Mouse (Mus musculus): Measurements from ENCODE around the gene Haus3. TPM values are rescaled to one million over a fixed set of nuclear protein-coding genes. Genes with fewer than 3 reads are reported as not detected.
A peak's percentile ranks its signal among the peaks of the same experiment; 100 is the strongest.

Haus3 gene
- polyA plus RNA-seq, 1 experiment from 2014 or later: 72.1 TPM

GRCm38 (mm10) chr5:34175403-34175694, 6.0 kb upstream of the Haus3 start:
- Histone ChIP-seq H3K4me1 (ENCODE audit: control insufficient read depth, insufficient read depth, low read length) (no peaks in the 10 kb centered on the region), H3K9ac (replicated peaks; ENCODE audit: low read length) (no peak overlapping the region), H3K4me2 (ENCODE audit: low read depth, low read length) (no peak overlapping the region), H3K27ac (replicated peaks; ENCODE audit: low read depth, low read length) (no peak overlapping the region), H3K36me3 (replicated peaks; ENCODE audit: control insufficient read depth, insufficient read depth, low read depth, low read length) (peaks cover 3% of the 10 kb centered on the region), H3K4me3 (ENCODE audit: low read depth, low read length) (no peak overlapping the region), H3K27me3 (ENCODE audit: control insufficient read depth, insufficient read depth, low read length) (no peaks in the 10 kb centered on the region), H3K9me3 (replicated peaks; ENCODE audit: control insufficient read depth, low read length) (no peaks in the 10 kb centered on the region)
- ATAC-seq (replicated peaks; ENCODE audit: insufficient number of reproducible peaks, low FRiP score, low TSS enrichment, low read depth) (no peak), DNase-seq (ENCODE audit: low spot score) (no peak)
- WGBS: 30% methylated on average over 5 of the region's 5 CpGs

DNA sequence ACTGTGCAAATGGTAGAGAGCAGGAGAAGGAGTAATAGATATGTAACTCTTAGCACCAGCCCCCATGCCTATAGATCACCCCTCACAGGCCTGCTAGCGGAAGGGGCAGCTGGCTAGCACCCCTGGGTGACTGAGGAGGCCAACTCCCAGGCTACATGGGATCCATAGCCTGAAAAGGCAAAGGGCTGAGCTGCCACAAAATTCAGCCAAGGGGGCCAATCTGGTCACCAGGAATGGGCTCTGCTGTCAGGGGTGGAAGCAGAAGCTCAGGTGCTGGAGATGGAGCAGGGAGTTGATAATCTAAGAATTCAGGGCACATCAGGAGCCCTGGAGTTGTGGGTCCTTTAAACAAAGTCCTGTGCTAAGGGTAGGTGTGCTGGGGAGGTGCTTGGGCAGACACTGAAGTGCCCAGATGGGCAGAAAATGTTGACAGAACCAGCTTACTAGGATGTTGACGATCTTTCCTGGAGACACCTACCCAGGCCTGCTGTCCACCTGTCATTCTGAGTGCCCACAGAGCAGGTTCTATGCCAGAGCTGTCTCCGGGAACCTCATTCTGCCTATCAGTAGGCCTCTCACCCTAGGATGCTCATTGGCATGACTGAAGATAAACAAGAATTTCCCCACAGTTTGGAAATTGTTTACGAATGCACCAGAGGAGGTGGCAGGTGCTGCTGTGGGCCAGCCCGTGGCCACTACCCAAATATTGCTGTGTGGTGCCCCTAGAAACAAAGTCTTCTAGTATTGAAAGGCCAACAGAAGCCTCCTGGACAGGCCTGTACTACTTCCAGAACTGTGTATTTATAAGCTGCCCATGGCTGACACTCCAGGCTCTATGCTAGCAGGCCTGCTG, 5.4 kb upstream of the Haus3 start:
- no peaks in the 10 kb centered on the region for H3K9me3 ChIP-seq (replicated peaks; ENCODE audit: control insufficient read depth, low read length)
- DNase-seq (ENCODE audit: low spot score): no peak
- H3K27ac ChIP-seq (replicated peaks; ENCODE audit: low read depth, low read length): no peak overlapping the region
- 70% methylated on average over 5 of the region's 5 CpGs for WGBS
- H3K36me3 ChIP-seq (replicated peaks; ENCODE audit: control insufficient read depth, insufficient read depth, low read depth, low read length): peaks cover 3% of the 10 kb centered on the region
- no peak overlapping the region for H3K9ac ChIP-seq (replicated peaks; ENCODE audit: low read length)
- no peak overlapping the region for H3K4me2 ChIP-seq (ENCODE audit: low read depth, low read length)
- H3K4me1 ChIP-seq (ENCODE audit: control insufficient read depth, insufficient read depth, low read length): no peaks in the 10 kb centered on the region
- H3K27me3 ChIP-seq (ENCODE audit: control insufficient read depth, insufficient read depth, low read length): no peaks in the 10 kb centered on the region
- no peak for ATAC-seq (replicated peaks; ENCODE audit: insufficient number of reproducible peaks, low FRiP score, low TSS enrichment, low read depth)
- H3K4me3 ChIP-seq (ENCODE audit: low read depth, low read length): no peak overlapping the region

DNA sequence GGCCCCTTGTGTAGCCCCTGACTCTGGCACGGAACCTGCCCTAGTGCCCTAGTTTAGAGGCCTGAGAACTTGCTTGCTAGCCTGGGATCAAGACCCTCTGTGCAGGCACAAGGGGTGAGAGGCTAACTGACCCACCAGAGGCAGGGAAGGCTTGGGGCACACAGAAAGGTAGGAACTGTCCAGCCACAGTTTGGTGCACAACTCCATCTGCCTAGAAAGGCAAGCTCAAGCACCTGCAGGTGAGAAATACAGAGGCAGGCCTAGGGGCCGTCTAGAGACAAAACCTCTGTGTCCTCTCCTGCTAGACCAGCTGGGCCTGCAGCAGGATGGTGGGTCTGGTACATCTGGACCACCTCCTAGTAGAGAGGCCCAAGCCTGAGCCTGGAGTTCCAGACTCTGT, 4.7 kb upstream of the Haus3 start:
- Histone ChIP-seq H3K36me3 (replicated peaks; ENCODE audit: control insufficient read depth, insufficient read depth, low read depth, low read length) (peaks cover 3% of the 10 kb centered on the region), H3K4me3 (ENCODE audit: low read depth, low read length) (no peak overlapping the region), H3K9ac (replicated peaks; ENCODE audit: low read length) (no peak overlapping the region), H3K4me1 (ENCODE audit: control insufficient read depth, insufficient read depth, low read length) (no peaks in the 10 kb centered on the region), H3K9me3 (replicated peaks; ENCODE audit: control insufficient read depth, low read length) (no peaks in the 10 kb centered on the region), H3K4me2 (ENCODE audit: low read depth, low read length) (no peak overlapping the region), H3K27ac (replicated peaks; ENCODE audit: low read depth, low read length) (no peak overlapping the region), H3K27me3 (ENCODE audit: control insufficient read depth, insufficient read depth, low read length) (no peaks in the 10 kb centered on the region)
- ATAC-seq (replicated peaks; ENCODE audit: insufficient number of reproducible peaks, low FRiP score, low TSS enrichment, low read depth) (no peak), DNase-seq (ENCODE audit: low spot score) (no peak)
- 83% methylated on average over 2 of the region's 2 CpGs for WGBS

DNA sequence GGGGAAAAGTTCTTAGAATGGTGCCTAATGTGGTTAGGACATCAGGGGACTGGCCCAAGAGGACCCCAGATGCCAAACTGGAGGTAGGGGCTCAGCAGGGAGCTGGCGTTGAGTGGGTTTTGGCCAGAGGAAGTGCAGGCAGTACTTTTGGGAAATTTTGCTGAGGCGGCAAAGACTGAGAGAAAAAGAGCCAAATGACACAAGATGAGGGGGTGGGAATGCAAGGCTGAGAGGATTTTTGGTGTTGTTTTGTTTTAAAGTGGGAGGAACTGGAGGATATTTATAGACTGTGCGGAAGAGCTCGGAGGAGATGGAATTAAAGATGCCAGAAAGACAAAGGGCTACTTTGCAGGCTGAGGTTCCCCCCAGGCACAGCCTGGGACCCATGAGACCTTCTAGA, 1.4 kb upstream of the Haus3 start:
- Histone ChIP-seq H3K36me3 (replicated peaks; ENCODE audit: control insufficient read depth, insufficient read depth, low read depth, low read length) (no peaks in the 10 kb centered on the region), H3K9ac (replicated peaks; ENCODE audit: low read length) (no peak overlapping the region), H3K27ac (replicated peaks; ENCODE audit: low read depth, low read length) (no peak overlapping the region), H3K27me3 (ENCODE audit: control insufficient read depth, insufficient read depth, low read length) (no peaks in the 10 kb centered on the region), H3K4me1 (ENCODE audit: control insufficient read depth, insufficient read depth, low read length) (no peaks in the 10 kb centered on the region), H3K4me2 (ENCODE audit: low read depth, low read length) (no peak overlapping the region), H3K4me3 (ENCODE audit: low read depth, low read length) (no peak overlapping the region), H3K9me3 (replicated peaks; ENCODE audit: control insufficient read depth, low read length) (no peaks in the 10 kb centered on the region)
- WGBS: 53% methylated on average over 4 of the region's 4 CpGs
- no peak for DNase-seq (ENCODE audit: low spot score)
- no peak for ATAC-seq (replicated peaks; ENCODE audit: insufficient number of reproducible peaks, low FRiP score, low TSS enrichment, low read depth)

DNA sequence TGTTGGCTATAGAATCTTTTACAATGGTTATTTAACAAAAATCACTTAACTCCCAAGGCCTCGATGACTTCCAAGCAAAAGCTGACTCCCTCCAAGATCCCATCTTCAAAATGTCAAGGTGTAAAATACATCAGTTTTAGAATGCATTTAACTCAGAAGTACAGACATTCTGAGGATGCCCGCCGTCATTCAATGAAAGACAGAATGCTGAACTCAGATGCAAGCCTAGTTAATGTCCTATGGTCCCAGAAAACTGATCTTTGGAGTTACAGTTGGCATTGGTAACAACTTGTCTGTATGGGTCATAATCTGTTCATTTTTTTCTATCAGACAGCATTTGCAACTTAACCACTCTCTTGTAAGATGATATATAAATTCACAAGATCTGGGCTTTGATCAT, 627 bp upstream of the Haus3 start:
- ATAC-seq (replicated peaks; ENCODE audit: insufficient number of reproducible peaks, low FRiP score, low TSS enrichment, low read depth) (no peak), DNase-seq (ENCODE audit: low spot score) (no peak)
- WGBS: 81% methylated on average over 3 of the region's 3 CpGs
- Histone ChIP-seq H3K27ac (replicated peaks; ENCODE audit: low read depth, low read length) (peak overlapping the region; percentile 68), H3K36me3 (replicated peaks; ENCODE audit: control insufficient read depth, insufficient read depth, low read depth, low read length) (no peaks in the 10 kb centered on the region), H3K4me3 (ENCODE audit: low read depth, low read length) (peak overlapping the region; percentile 14; the same call in 1 of the 2 replicates), H3K4me2 (ENCODE audit: low read depth, low read length) (peak overlapping the region; percentile 58), H3K27me3 (ENCODE audit: control insufficient read depth, insufficient read depth, low read length) (no peaks in the 10 kb centered on the region), H3K9ac (replicated peaks; ENCODE audit: low read length) (peak overlapping the region; percentile 61), H3K9me3 (replicated peaks; ENCODE audit: control insufficient read depth, low read length) (no peaks in the 10 kb centered on the region), H3K4me1 (ENCODE audit: control insufficient read depth, insufficient read depth, low read length) (no peaks in the 10 kb centered on the region)

- ATAC-seq (replicated peaks; ENCODE audit: insufficient number of reproducible peaks, low FRiP score, low TSS enrichment, low read depth) (no peak), DNase-seq (ENCODE audit: low spot score) (no peak)
- H3K27ac ChIP-seq (replicated peaks; ENCODE audit: low read depth, low read length): no peak overlapping the region
- H3K9me3 ChIP-seq (replicated peaks; ENCODE audit: control insufficient read depth, low read length): no peaks in the 10 kb centered on the region
- no peaks in the 10 kb centered on the region for H3K27me3 ChIP-seq (ENCODE audit: control insufficient read depth, insufficient read depth, low read length)
- no peak overlapping the region for H3K4me3 ChIP-seq (ENCODE audit: low read depth, low read length)
- H3K9ac ChIP-seq (replicated peaks; ENCODE audit: low read length): no peak overlapping the region
- H3K4me2 ChIP-seq (ENCODE audit: low read depth, low read length): no peak overlapping the region
- no peaks in the 10 kb centered on the region for H3K36me3 ChIP-seq (replicated peaks; ENCODE audit: control insufficient read depth, insufficient read depth, low read depth, low read length)
- WGBS: 80% methylated on average over 4 of the region's 4 CpGs
- H3K4me1 ChIP-seq (ENCODE audit: control insufficient read depth, insufficient read depth, low read length): no peaks in the 10 kb centered on the region
Measured at GRCm38 (mm10) chr5:34167857-34168256, 1.5 kb downstream of the Haus3 start.

GRCm38 (mm10) chr5:34165793-34166192, 3.5 kb downstream of the Haus3 start:
- H3K27ac ChIP-seq (replicated peaks; ENCODE audit: low read depth, low read length): no peak overlapping the region
- H3K36me3 ChIP-seq (replicated peaks; ENCODE audit: control insufficient read depth, insufficient read depth, low read depth, low read length): 0 out of 2 replicates have a peak, but pooled peaks cover 2% of the 10 kb centered on the region
- ATAC-seq (replicated peaks; ENCODE audit: insufficient number of reproducible peaks, low FRiP score, low TSS enrichment, low read depth): no peak
- no peak for DNase-seq (ENCODE audit: low spot score)
- 86% methylated on average over 4 of the region's 4 CpGs for WGBS
- no peak overlapping the region for H3K4me2 ChIP-seq (ENCODE audit: low read depth, low read length)
- H3K9me3 ChIP-seq (replicated peaks; ENCODE audit: control insufficient read depth, low read length): no peaks in the 10 kb centered on the region
- H3K4me1 ChIP-seq (ENCODE audit: control insufficient read depth, insufficient read depth, low read length): no peaks in the 10 kb centered on the region
- no peak overlapping the region for H3K4me3 ChIP-seq (ENCODE audit: low read depth, low read length)
- H3K9ac ChIP-seq (replicated peaks; ENCODE audit: low read length): no peak overlapping the region
- no peaks in the 10 kb centered on the region for H3K27me3 ChIP-seq (ENCODE audit: control insufficient read depth, insufficient read depth, low read length)

DNA sequence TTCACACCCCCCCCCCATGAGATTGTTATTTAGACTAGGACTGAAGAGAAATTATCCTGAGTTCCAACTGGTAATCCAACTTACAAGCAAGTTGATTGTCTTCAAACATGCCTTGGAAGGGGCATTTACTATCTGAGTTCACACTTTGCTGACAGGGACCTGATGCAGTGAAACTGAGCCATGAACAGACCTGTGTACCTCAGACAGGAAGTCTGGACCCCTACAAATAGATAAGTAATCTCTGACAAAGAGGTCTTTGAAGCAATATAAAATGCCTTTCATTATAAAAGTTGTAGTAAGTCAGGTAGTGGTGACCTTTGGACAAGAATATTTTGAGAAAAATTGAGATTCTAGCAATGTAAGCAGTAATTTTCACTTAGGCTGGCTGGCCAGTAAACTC, 20.9 kb downstream of the Haus3 start:
- Histone ChIP-seq H3K27me3 (ENCODE audit: control insufficient read depth, insufficient read depth, low read length) (no peaks in the 10 kb centered on the region), H3K4me2 (ENCODE audit: low read depth, low read length) (no peak overlapping the region), H3K36me3 (replicated peaks; ENCODE audit: control insufficient read depth, insufficient read depth, low read depth, low read length) (no peaks in the 10 kb centered on the region), H3K9me3 (replicated peaks; ENCODE audit: control insufficient read depth, low read length) (no peaks in the 10 kb centered on the region), H3K4me1 (ENCODE audit: control insufficient read depth, insufficient read depth, low read length) (no peaks in the 10 kb centered on the region), H3K4me3 (ENCODE audit: low read depth, low read length) (no peak overlapping the region), H3K9ac (replicated peaks; ENCODE audit: low read length) (no peak overlapping the region), H3K27ac (replicated peaks; ENCODE audit: low read depth, low read length) (no peak overlapping the region)
- no peak for ATAC-seq (replicated peaks; ENCODE audit: insufficient number of reproducible peaks, low FRiP score, low TSS enrichment, low read depth)
- no peak for DNase-seq (ENCODE audit: low spot score)
